Mouse (Mus musculus) cortical plate, adult 2 months (tissue): ENCODE data around the gene Immp1l. TPM values are rescaled to one million over a fixed set of nuclear protein-coding genes. Genes with fewer than 3 reads are reported as not detected.

Experiments used
- H3K27ac ChIP-seq: fragments of 200-500 bp; 2 replicates; pipeline ENCODE4 v1.5.1; 2012; ENCODE audit warnings: low read length, control low read depth, inconsistent platforms; ENCODE audit not compliant: insufficient read depth
- H3K4me1 ChIP-seq: fragments of 200-500 bp; 2 replicates; pipeline ENCODE4 v1.6.1; 2011; ENCODE audit warnings: low read length; ENCODE audit not compliant: control insufficient read depth, insufficient read depth
- H3K4me3 ChIP-seq: fragments of 200-500 bp; 2 replicates; pipeline ENCODE4 v1.5.1; 2011; ENCODE audit warnings: mild to moderate bottlenecking, low read length, control low read depth; ENCODE audit not compliant: insufficient read depth
- CTCF ChIP-seq: fragments of 200-500 bp; IDR thresholded peaks from 2 replicates; pipeline ENCODE4 v1.5.1; 2011; ENCODE audit warnings: mild to moderate bottlenecking, control low read depth, low read length; ENCODE audit not compliant: insufficient read depth; ENCODE audit errors: extremely low read depth
- POLR2A ChIP-seq: fragments of 200-500 bp; IDR thresholded peaks from 2 replicates; pipeline ENCODE4 v1.6.1; 2011; ENCODE audit warnings: mild to moderate bottlenecking, low read length, control low read depth; ENCODE audit not compliant: insufficient read depth; ENCODE audit errors: extremely low read depth
- polyA plus RNA-seq: library from polyadenylated mRNA; depleted of rRNA; stranded (reverse); fragments of >200 nt; gene quantifications from 2 replicates; pipeline ENCODE4 v1.2.3, GENCODE M21; 2012; rRNA removed

Gene Immp1l
- 33.8 and 40.0 TPM in 2 replicates for polyA plus RNA-seq

DNA sequence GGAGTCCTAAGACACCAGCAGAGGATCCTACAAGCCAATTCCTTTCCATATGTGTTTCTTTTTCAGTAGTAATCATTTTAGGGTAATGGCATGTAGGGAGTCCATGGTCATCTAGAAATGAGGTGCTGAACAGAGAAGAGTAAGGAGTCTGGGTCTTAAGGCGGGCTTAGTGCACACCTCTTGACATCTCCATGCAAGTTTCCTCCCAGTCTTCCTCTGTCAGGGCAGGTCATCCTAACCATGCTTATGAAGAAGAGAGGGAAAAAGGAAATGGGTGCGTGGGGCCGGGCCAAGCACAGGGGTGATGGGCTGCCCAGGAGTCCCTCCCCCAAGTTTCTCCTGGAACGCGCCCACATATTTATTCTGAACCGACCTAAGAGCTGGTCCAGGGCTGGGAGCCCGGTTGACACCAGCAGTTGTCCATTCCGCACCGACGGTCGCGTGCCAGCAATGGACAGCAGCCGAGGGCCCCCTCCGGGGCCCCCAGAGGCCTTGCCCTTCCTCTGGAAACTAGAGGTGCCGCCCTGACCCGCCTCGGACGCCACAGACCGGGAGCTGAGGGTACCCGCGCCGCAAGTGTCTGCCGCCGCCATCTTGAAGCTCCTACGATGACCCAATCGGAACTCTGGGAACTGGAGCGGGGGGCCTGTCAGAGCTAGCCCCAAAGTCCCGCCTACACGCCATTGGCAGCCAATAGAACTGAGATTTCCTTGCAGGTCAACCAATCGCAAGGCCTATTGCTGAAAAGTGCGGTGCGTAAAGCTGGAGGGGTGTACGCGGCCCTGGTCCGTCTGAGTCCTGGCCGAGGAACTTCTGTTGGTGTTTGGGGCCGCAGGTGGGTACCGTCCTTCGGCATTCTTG, at the start of gene Immp1l, which contains the start of gene Elp4:
Gene Immp1l, plus strand, starts transcription at position 743 of the 861 bp plus-strand sequence.
Gene Elp4, minus strand, starts transcription at position 669 of the 861 bp plus-strand sequence.
- Histone ChIP-seq H3K4me1 (no peaks in the 10 kb centered on the region), H3K27ac (no peak within 1 kb of the TSS), H3K4me3 (peak within 1 kb of the TSS; percentile 90)
- TF ChIP-seq POLR2A, result peak; percentile 75; the same call in 1 of the 2 replicates
- no peak for TF ChIP-seq CTCF

GRCm38 (mm10) chr2:105854740-105855139, 49.7 kb upstream of the Immp1l start:
- TF ChIP-seq POLR2A, result no peak
- TF ChIP-seq CTCF, result no peak
- Histone ChIP-seq H3K4me3 (no peak overlapping the region), H3K4me1 (no peaks in the 10 kb centered on the region), H3K27ac (no peak overlapping the region; the same call in 1 of the 2 replicates)

DNA sequence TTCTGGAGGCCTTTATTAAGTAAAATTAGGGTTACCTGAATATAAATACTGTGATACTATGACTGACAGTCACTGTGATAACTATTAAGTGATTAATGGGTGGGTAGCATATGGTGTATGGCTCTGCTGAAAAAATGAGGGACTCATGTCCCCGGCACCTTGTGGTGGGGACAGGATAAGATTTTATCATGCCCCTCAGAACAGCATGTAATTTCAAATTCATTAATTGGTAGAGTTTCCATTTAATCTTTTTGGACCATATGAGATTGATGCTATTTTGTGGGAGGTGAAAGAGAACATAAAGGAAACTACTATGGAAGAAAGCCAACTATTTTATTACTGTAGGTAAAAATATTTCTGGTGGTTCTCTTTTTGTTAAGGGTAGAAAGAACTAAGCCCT, 31.0 kb upstream of the Immp1l start:
- H3K27ac ChIP-seq, result no peak overlapping the region
- H3K4me3 ChIP-seq, result no peak overlapping the region
- H3K4me1 ChIP-seq, result no peaks in the 10 kb centered on the region
- TF ChIP-seq CTCF, result no peak
- TF ChIP-seq POLR2A, result no peak

DNA sequence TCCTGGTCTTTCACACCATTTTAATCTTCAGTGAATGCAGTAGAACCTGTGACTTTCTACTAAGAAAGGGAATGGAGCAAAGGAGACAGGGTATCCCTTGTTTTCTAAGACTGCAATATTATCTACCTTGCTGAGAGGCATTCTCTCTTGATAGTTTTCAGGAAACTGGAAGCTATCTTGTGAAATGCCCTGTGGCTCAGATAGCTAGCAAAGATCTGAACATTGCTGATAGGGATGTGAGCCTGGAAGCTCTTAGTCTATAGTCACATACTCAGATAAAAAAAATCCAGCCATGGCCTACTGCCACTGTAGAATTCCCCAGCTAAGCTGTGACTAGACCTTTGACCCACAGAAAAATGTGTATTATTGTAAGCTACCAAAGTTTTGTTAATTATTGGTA, 13.6 kb upstream of the Immp1l start:
- H3K27ac ChIP-seq, result no peak overlapping the region
- TF ChIP-seq CTCF (no peak), POLR2A (no peak)
- H3K4me3 ChIP-seq, result no peak overlapping the region
- H3K4me1 ChIP-seq, result no peaks in the 10 kb centered on the region

DNA sequence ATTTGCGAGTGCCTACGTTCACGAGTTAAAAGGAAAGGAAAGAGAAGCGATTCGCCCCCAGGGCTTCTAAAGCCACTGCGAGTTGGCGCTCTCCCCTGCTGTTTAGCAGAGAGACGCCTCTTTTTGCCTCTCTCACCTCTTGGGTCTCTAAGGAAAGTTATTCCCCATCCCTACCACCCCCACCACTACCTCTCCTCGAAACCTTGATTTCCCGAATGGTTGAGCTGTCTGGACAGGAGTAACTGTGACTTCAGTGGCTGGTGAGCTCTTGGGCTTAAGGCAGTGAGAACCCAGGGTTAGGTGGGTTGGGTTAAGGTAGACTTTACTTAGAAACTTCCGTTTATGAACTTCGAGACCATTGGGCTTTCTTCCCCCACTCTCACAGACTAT, 314 bp downstream of the Immp1l start:
- Histone ChIP-seq H3K27ac (no peak overlapping the region), H3K4me1 (no peaks in the 10 kb centered on the region), H3K4me3 (peak overlapping the region; percentile 90)
- TF ChIP-seq POLR2A (no peak), CTCF (no peak)

GRCm38 (mm10) chr2:105908351-105908750, 3.9 kb downstream of the Immp1l start:
- no peaks in the 10 kb centered on the region for H3K4me1 ChIP-seq
- TF ChIP-seq POLR2A, result no peak
- no peak for TF ChIP-seq CTCF
- no peak overlapping the region for H3K27ac ChIP-seq
- H3K4me3 ChIP-seq, result no peak overlapping the region

DNA sequence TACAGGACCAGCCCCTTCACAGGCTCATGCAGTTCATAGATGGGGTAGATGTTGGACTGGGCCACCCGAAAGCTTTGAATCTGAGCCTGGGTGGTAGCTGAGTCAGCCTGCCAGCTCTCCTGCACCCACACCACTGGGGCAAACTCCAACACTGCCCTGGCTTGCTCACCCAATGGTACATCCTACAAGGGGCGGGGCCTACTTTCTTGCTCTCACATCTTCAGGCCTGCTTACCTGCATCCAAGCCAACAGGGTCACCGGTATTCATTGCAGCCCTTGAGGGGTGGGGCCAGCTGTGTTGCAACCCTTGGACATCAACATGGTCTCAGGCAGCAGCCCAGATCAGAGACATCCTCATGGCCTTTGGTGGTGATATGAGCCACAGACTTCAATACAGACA, 6.2 kb downstream of the Immp1l start:
- no peak for TF ChIP-seq CTCF
- Histone ChIP-seq H3K4me3 (no peak overlapping the region), H3K4me1 (no peaks in the 10 kb centered on the region), H3K27ac (no peak overlapping the region)

GRCm38 (mm10) chr2:105913655-105914366, 9.4 kb downstream of the Immp1l start:
- Histone ChIP-seq H3K4me3 (no peak overlapping the region), H3K4me1 (no peaks in the 10 kb centered on the region), H3K27ac (no peak overlapping the region)
- no peak for TF ChIP-seq CTCF
- TF ChIP-seq POLR2A, result no peak

DNA sequence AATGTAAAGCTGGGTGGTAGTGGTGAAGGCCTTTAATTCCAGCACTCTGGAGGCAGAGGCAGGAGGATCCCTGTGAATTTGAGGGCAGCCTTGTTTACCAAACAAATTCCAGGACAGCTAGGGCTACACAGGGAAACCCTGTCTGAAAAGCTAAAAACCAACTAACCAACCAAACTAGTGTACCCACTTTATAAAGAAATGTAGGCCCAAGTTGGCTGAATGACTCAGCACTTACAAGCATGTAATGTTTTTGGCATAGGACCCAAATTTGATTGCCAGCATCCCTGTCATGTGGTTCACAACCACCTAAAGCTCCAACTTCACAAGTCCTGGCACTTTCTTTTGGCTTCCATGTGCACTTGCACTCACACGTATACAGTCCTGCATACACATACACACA, 12.2 kb downstream of the Immp1l start:
- Histone ChIP-seq H3K4me1 (no peaks in the 10 kb centered on the region), H3K4me3 (no peak overlapping the region), H3K27ac (no peak overlapping the region)
- TF ChIP-seq CTCF (no peak), POLR2A (no peak)
